Mouse (Mus musculus) embryo, embryonic 9.5 days (tissue): ENCODE measurements around the gene Id3.
"Not testable (repeated sequence)": the region's sequence is repeated elsewhere in the genome, so short reads cannot be mapped to it uniquely, and the experiment has no call there.

Source experiments
- DNase-seq: peaks from one replicate; pipeline ENCODE4 v3.0.0-alpha.2; 2017; ENCODE audit errors: extremely low spot score

The Id3 gene

DNA sequence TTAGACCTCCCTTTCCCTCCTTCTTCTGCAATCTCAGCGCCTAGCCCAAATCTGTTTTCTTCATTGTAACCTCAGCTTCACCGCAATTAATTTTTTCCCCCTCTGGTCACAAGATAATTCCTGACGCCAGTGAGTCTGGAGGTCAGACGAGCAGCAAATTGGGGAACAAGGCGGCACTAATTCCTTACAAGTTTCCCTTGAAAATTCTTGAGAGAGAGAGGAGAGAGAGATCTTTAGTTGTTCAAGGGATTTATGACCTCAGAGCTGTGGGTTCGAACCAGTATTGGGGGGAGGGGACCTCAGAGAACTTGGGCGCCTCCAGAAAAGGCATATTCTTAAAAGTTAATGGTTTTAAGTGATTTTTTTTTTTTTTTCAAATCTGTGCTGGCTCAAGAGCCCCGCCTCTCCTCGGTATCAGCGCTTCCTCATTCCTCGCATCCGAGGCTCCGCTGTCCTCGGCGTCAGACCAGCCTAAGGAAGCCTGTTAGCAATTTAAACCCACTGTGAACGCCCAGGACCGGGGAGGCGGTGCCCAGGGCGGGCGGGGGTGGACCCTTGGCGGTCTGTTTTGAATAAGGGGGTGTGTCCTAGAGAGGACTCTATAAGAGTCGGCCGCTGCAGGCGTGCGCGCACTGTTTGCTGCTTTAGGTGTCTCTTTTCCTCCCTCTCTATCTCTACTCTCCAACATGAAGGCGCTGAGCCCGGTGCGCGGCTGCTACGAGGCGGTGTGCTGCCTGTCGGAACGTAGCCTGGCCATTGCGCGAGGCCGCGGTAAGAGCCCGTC lies at the start of gene Id3:
TSS of gene Id3 (plus strand) at position 305 of the 784 bp plus-strand sequence.
- peak; percentile 99 for DNase-seq

DNA sequence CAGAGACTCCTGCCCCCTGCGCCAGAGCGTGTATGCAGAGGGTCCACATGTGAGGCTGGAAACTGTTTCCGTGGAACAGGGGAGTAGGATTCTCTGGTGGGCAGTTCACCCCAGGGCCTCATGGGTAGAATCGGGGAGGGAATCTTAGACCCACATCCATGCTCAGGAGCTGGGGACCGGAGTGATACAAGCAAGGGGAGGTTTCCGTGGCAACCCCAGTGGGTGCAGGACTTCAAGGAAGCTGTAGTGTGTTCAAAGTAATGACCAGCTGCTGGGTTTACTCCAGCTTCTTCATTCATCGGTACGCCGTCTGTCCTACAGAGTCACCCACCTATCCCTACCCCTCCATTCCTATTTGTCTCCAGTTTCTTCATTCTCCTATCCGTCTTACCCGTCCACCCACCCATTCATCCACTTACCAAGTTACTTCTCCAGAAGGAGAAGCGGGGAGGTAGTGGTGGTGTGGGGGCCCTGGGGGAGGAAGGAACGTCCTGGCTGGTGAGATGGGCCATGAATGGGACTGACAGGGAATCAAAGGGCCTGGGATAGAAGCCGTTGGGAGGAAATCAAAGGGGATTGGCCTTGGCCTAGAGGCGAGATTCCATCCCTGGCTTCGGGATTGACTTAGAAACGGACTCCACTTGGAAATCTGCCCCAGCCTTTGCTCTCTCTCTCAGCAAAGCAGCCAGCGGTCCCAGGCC lies 48.6 kb upstream of the Id3 start:
- no peak for DNase-seq

DNA sequence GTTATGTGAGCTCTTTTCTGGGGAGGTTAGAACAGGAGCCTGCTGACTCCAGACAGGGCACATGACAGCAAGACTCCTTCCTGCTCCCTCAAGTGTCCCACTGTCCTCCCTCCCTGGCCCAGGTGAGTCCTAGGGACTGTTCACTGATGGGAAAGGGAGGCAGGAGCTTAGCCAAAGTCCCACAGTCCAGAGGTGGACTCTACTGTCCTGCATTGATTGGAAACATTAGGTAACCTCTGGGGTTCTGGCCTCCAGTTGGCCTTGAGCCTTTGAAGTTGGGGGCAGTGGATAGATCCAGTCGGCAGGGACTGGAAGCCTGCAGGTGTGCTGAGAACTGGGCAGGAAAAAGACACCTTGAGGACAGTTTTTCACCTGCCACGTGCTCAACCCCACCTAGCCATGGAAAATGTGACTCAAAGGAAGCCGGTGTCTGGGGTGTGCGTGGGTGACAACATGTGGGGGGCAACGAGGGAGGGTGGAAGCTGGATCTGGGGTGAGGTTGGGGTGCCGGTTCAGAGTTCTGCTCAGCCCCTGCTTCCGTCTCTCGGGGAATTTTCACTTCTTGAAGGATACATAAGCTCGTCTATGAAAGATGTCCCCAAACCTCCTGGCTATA lies 47.7 kb upstream of the Id3 start:
- DNase-seq, result no peak

DNA sequence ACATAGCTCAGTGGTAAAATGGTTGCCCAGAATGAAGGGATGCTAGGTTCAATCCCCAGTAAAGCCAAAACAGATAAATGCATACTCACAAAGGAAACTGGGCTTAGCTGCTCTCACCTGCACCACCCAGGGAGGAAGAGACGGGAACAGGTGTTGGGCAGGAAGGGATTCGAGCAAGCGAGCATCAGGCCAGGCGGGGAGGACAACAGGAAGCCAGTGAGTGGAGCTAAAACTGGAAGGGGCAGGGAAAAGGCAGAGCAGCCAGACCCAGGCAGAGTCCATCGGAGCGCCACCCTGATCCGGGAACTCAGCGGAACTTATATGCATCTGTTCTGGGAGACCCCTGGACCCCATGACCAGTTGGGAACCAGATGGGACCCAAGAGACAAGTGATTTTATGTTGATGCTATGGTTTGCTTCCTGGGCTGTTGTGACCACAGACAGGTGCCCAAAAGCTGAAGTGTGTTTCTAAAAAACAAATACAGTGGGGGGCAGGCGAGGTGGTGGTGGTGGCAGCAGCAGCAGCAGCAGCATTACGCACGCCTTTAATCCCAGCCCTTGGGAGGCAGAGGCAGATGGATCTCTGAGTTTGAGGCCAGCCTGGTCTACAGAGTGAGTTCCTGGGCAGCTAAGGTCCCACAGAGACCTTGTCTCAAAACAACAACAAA lies 46.7 kb upstream of the Id3 start:
- no peak for DNase-seq

DNA sequence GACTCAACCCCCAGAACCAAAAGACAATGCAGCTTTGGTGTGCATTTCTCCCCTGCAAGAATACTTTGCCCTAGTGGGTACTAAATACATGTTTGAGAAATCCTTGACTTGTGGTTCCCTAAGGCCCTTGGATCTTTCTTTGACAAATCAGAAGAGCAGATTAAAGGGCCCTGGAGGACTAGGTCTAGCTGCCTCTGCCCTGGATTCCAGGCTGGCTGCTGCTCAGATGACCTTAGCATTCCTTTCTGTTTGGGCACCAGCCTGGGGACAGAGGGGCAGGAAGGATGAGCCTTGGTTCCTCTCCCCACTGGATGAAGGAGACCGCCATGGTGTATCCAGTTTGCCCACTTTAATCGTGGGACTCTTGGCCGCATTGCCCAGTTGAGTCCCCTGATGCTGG lies 44.9 kb upstream of the Id3 start:
- DNase-seq, result no peak

DNA sequence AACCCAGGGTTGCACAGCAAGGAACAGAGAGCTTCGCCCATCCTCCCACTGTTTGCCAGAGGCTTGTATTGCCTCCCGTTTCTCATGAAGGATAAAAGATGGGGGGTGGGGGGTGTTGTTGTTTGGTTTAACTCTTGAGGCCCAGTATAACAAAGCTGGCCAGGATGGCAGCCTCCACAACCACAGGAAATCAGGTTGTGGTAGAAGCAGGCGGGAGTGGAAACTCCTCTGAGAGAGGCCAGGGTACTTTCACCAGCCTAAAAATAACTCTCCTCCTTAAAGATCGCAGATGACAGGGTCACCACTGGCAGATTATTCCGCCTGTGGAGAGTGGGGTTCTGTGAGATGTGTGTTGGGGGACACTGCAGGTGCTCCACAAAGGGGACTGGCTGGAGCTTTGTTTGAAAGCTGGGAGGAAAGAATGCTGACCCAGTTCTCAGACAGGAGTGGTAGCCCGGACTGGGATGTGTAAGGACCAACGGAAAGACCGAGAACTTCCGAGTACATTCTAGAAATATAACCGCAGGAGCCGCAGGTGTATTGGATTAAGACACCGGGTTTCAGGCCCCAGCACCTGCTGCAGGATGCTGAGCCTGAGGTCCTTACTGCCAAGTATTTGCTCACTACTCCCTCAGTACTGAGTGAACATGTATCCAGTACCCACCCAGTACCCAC lies 42.8 kb upstream of the Id3 start:
- no peak for DNase-seq

DNA sequence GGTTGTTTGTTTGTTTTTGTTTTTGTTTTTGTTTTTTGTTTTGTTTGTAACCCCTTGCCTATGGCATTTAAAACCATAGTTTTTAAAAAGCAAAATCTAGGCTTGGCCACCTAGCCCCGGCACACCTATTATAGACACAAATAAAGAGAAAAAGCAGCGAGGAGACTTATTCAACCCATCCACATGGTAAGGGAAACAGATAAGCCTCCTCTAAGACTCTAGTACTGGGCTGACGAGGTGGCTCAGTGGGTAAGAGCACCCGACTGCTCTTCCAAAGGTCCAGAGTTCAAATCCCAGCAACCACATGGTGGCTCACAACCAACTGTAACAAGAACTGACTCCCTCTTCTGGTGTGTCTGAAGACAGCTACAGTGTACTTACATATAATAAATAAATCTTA lies 41.5 kb upstream of the Id3 start:
- not testable (repeated sequence) for DNase-seq

DNA sequence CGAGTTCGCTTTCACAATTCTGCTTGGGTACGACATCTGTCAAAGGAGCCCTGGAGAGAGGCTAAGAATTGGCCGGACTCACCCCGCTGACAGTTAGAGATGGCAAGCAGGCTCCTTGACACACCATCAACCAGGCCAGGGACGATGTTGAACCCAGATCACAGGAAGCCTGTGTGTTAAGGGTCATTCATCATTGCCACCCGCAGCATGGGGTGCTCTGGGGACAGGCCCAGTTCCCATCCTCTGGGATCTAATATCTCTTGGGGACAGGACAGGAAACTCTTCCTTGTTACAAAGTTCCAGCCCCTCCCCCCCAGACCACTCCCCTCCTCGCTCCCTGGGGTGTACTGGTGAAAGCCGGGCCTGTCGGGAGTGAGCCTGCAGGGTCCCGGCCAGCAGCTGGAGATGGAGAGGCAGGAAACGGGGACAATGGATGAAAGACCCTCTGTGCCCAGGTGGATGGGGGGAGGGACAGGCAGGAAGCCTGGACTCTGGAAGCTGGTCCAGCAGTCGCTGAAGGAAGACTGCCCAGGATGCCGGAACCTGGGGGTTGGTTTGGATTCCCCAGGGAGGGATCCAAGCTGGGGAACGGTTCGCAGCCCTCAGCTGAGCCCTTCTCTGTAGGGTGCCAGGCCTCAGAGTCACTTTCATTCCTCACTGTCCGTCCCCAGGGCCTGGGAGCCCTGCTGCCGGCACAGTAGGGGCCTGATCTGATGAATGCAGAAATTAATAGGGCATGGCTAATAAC lies 38.5 kb upstream of the Id3 start:
- peak; percentile 68 for DNase-seq

DNA sequence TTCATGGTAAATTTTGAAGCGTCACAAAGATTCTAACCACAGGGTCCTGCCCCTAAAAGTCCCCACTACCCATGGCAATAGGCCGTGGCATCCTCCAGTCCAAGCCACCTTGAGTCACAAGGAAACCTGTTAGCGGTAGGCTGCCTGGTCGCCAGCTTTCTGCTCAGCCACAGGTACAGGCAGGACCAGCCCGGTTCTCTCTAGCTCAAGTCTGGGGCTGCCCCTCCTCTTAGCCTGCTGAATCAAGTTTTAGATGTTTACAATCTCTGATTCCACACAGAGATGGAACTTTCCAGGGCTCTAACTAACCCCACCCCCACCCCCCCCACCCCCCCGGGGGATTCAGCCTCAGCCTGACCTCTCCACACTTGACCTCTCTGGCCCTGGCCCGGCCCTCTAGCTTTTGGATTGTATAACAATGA lies 36.4 kb upstream of the Id3 start:
- DNase-seq, result peak; percentile 58

DNA sequence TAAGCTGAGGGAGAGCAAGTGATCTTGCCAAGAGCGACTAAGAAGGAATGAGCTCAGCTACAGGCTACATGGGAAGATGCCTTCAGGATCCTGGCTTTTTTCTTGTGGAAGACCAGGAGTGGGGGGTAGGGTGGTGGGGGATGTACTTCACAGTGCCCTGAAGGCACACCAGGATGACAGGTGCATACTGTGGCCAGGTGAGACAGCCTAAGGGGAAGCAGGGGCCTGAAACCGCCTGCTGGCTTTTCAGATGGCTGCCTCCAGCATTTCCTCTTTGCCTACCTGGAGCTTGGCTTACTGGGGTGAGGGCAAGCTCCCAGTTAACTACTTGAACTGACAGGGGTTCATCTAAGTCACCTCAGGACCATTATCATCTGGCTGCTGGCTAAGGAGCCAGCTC lies 34.1 kb upstream of the Id3 start:
- no peak for DNase-seq

DNA sequence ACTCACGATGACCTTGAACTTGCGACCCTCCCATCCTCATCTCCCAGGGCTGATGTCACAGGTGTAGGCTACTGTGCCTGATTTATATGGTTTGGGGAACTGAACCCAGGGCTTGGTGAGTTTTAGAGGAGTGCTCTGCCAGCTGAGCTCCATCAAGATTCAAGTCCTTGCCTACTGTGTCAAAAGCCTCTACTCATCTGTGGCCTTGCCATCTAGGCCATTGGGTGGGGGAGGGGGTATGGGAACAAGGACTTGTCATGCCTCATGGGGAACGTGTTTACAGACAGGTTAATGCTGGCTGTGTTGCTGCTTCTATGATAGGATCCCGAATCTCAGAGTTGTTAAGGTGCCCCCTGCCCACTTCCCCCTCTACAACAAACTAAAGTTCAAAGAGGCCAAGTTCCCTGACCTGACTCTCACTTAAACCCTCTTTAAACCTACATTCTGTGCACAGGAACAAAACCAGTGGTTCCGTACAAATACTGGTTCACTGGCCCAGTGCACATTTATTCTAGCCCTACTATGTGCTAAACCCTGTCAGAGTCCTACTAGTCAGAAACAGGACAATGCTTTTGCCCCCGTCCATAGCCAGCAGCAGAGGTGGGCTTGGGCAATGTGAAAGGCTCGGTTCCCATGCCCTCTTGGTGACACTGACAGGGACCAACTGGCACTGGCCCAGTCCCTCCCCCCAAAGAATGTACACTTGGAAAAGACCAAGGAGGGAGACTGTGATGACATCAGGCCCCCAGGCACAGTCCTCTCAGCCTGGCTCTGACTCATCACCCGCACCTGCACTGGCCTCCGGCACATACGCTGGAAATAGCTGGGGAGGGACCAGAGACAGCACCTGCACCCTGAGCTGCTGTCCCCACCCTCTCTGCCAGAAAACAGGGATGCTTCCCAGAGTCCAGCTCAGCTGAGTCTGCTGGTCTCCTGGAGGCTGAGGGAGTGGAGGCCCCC lies 33.1 kb upstream of the Id3 start:
- DNase-seq, result no peak

DNA sequence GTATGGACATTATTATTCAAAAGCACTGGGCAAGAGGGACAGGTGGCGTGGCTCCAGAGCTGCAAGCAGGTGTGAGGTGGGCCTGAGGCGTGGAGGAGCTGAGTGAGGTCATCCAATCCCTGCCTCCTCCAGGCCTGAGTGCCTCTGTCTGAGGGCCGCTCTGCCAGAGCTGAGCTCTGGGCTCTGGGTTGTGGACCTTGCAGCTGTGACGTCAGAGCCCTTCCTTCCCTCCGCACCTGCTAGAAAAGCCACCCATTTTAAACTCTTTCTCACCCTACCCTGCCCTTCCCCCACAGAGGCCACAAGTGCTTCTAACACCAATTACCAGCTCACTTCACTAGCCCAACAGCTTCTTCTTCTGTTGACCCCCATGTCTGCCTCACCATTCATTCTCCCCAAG lies 31.0 kb upstream of the Id3 start:
- no peak for DNase-seq

DNA sequence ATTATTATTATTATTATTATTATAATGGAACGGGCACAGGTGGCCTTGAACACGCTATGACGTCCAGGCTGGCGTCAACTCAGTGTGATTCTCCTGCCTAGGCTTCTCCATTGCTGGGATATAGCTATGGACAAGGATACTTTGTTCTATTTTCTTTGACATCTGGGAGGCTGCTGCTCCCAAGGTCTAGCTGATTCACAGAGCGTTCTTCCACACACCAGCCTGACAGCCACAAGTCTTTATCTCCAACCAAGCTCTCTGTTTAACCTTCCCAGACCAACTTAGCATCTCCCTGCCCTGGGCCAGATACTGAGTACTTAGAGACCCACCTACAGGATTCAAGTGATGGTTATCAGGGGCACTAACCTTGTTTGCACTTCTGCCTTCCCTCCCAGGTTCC lies 28.6 kb upstream of the Id3 start:
- DNase-seq, result no peak

DNA sequence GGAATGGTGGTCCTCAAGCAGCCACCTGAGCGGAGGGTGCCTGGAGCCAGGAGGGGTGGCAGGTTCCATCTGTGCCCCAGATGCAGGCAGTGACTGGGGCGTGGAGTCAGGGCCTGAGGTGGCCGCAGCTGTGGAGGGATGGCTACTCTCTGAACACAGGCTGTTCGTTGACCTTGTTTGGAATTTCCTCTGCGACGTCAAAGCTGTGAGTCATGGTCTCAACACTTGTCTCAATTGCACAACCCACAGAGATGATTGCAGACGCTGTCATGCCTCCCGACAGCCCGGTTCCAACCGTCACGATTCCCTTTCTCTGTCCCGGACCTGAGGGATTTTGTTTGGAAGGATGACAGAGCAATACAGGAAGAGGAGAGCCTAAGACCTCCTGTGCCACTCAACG lies 26.3 kb upstream of the Id3 start:
- DNase-seq, result no peak

DNA sequence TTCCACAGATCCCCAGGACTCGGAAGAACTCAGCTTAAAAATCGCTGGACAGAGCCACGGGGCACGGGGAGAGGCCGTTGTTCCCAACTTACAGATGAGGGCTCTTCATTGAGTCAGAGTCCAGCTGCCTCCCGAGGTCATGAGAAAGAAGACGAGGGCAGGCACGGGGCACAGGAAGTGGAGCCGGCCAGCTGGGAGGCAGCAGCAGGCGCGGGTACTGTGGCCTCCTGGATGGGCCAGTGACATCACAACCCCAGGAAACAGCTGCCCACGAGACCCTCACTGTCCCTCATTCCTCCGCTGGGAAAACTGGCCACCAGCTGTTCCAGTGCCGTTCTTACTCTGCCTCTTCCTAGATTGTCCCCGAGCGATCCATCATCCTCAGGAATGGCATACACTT lies 23.3 kb upstream of the Id3 start:
- DNase-seq, result peak; percentile 47

DNA sequence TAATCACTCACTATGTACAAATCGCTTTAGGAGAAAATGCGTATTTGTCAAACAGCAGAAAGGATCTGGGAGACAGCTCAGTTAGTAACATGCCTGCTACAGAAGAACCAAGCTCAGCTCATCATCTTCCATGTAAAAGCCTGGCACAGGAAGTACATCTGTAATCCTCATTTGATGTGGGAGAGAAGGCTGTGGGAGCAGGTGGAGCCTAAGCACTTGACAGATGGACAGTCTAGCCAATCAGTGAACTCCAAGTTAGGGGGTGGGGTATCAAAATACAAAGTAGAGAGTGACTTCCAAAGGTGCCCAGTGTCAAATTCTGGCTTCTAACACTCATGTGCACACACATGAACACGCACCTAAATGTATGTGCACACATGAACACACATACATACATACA lies 22.1 kb upstream of the Id3 start:
- DNase-seq, result no peak

DNA sequence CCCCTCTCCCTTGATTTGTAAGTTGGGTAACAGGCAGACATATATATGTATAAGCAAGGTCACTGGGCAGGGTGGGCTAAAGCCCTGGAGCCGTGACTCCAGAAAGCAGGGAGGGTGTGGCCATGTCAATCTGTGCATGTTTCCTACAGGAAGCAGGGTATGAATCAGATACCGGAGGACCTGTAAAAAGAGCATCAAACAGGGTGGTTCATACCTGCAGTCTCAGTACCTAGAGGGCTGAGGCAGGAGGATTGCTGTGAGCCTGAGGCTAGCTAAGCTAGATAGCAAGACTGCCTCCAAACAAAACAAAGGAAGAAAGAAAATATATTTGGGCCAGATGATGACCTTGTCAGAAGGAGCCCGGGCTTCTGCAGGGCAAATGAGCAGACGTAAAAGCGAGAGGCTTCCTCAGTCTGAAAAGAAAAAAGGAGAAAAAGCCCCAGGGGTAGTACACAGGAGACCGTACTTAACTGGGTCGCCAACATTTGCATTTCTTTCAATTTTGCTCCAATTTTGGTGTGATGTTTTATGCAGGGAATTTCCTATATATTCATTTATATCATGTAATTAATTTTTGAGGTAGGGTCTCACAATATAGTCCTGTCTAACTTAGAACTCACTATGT lies 21.3 kb upstream of the Id3 start:
- DNase-seq, result no peak

DNA sequence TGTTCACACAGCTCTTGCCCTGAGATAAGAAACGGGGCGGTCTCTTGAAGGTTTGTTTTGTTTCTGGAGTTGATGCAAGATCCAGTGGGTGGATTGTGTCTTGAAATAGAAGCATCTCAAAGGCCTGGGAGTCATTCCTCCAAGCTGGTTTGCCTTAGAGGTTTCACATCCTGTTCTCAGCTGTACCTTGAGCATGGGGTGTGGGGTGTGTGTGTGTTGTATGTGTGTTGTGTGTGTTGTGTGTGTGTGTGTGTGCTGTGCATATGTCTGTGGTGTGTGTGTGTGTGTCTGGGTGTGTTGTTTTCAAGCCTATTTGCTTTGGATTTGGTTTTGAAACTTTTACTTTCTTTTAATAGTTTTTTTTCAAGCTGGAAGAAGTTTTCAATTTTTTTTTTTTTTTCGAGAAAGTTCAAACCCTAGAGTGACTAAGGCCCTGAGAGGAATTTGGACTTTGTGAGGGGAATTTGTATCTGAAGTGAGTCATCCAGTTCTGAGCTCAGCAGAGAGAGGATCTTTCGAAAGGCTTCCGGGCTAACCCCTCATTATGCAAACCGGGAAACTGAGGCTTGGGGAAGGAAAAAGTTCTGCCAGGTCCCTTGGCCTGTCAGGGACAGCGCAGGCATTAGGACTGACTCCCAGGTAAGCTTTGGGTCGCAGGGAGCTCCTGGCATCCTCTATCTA lies 20.0 kb upstream of the Id3 start:
- DNase-seq, result no peak

DNA sequence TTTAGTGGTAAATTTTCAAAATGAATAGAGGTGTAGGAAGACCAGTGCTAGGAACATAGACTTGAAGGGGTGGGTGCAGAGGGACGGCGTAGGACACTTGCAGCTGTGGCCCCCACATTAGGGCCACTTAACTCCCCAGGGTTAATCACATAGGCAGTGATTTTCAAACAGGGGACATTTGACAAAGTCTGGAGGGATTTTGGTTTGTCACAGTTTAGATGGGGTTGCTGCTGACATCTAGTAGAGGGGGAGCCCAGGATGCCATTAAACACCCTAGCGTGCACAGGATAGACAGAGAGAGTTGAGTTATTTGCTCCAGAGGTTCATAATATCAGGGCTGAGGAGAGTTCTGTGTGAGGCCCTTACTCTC lies 19.5 kb upstream of the Id3 start:
- DNase-seq, result no peak
